Mouse (Mus musculus) CH12.LX (cell line): ENCODE measurements at regions not wholly inside any gene's neighbourhood (a gene's known extent, or its start where the extent isn't known, plus 50 kb on each side); places are given as distances from the start of the nearest gene placed in this dataset.

Source experiments
- DNase-seq: peaks from one replicate; pipeline ENCODE4 v3.0.0-alpha.2; 2013; ENCODE audit errors: extremely low read depth
- H3K27ac ChIP-seq: 2 replicates; pipeline ENCODE4 v1.5.1; 2012; ENCODE audit warnings: low read depth, mild to moderate bottlenecking, control low read depth, moderate library complexity; ENCODE audit not compliant: insufficient read depth
- H3K27me3 ChIP-seq: replicated peaks from 2 replicates; pipeline ENCODE3; 2012; ENCODE audit warnings: inconsistent platforms
- H3K36me3 ChIP-seq, 2 experiments: replicated peaks in 1 of 2; 2 replicates each; pipeline versions ENCODE3 to v1.6.1; 2012; ENCODE audit warnings: inconsistent platforms in 1 of 2, low read length in 1 of 2, mild to moderate bottlenecking in 1 of 2, mixed read lengths in 1 of 2, moderate library complexity in 1 of 2; ENCODE audit not compliant: control insufficient read depth in 1 of 2, insufficient read depth in 1 of 2
- H3K4me1 ChIP-seq, 2 experiments: 2 replicates each; pipeline ENCODE4 v1.6.1; 2012; ENCODE audit warnings: inconsistent platforms in 1 of 2, moderate library complexity in 1 of 2; ENCODE audit not compliant: insufficient read depth in 2 of 2, control insufficient read depth in 1 of 2
- H3K4me2 ChIP-seq: 2 replicates; pipeline ENCODE4 v1.6.1; 2012; ENCODE audit warnings: low read depth, mild to moderate bottlenecking, control low read depth; ENCODE audit not compliant: poor library complexity, insufficient read depth, severe bottlenecking
- H3K4me3 ChIP-seq, 3 experiments: fragments of 150-350 bp in 1 of 3; sonication (generic) in 1 of 3; replicated peaks in 1 of 3; 2 replicates each; pipeline versions ENCODE3 to v1.5.1; 2011 to 2012; ENCODE audit warnings: low read depth in 2 of 3, low read length in 2 of 3, mild to moderate bottlenecking in 2 of 3, moderate library complexity in 2 of 3, control low read depth in 1 of 3, improper control_type of control experiment in 1 of 3, inconsistent platforms in 1 of 3, mixed read lengths in 1 of 3; ENCODE audit not compliant: poor library complexity in 1 of 3
- H3K79me2 ChIP-seq: replicated peaks from 2 replicates; pipeline ENCODE4 v1.6.1; 2012; ENCODE audit warnings: mild to moderate bottlenecking, moderate library complexity; ENCODE audit not compliant: control insufficient read depth, poor library complexity, insufficient read depth, severe bottlenecking; ENCODE audit errors: extremely low read depth
- H3K9ac ChIP-seq: 2 replicates; pipeline ENCODE4 v1.6.1; 2012; ENCODE audit warnings: low read depth, mild to moderate bottlenecking, control low read depth, moderate library complexity; ENCODE audit not compliant: insufficient read depth
- H3K9me3 ChIP-seq: replicated peaks from 2 replicates; pipeline ENCODE3; 2012; ENCODE audit warnings: low read length, inconsistent platforms, mixed read lengths
- CHD2 ChIP-seq: IDR thresholded peaks from 2 replicates; pipeline ENCODE4 v1.6.1; 2011; ENCODE audit warnings: low read length, improper control_type of control experiment
- E2F4 ChIP-seq: IDR thresholded peaks from 2 replicates; pipeline ENCODE4 v1.6.1; 2011; ENCODE audit warnings: low read depth, low read length, improper control_type of control experiment; ENCODE audit not compliant: insufficient replicate concordance
- EP300 ChIP-seq: IDR thresholded peaks from 2 replicates; pipeline ENCODE4 v1.6.1; 2011; ENCODE audit warnings: low read length, improper control_type of control experiment
- GABPA ChIP-seq: IDR thresholded peaks from 2 replicates; pipeline ENCODE4 v1.6.1; 2012; ENCODE audit warnings: low read depth, low read length, improper control_type of control experiment, inconsistent platforms; ENCODE audit not compliant: insufficient replicate concordance
- HCFC1 ChIP-seq: IDR thresholded peaks from 2 replicates; pipeline ENCODE4 v1.6.1; 2012; ENCODE audit warnings: low read depth, mild to moderate bottlenecking, inconsistent platforms, low read length, improper control_type of control experiment
- KAT2A ChIP-seq: IDR thresholded peaks from 2 replicates; pipeline ENCODE4 v1.6.1; 2012; ENCODE audit warnings: low read length, improper control_type of control experiment, inconsistent platforms; ENCODE audit not compliant: insufficient replicate concordance
- MEF2A ChIP-seq: IDR thresholded peaks from 2 replicates; pipeline ENCODE4 v1.6.1; 2014; ENCODE audit warnings: low read depth, mild to moderate bottlenecking, inconsistent platforms, low read length, improper control_type of control experiment, borderline replicate concordance
- NRF1 ChIP-seq: IDR thresholded peaks from 2 replicates; pipeline ENCODE4 v1.6.1; 2014; ENCODE audit warnings: low read depth, mild to moderate bottlenecking, inconsistent platforms, low read length, improper control_type of control experiment, moderate library complexity
- POLR2A ChIP-seq: IDR thresholded peaks from 2 replicates; pipeline ENCODE4 v1.6.1; 2011; ENCODE audit warnings: low read depth, mild to moderate bottlenecking, improper control_type of control experiment, low read length
- POLR2AphosphoS2 ChIP-seq: IDR thresholded peaks from 2 replicates; pipeline ENCODE4 v1.6.1; 2011; ENCODE audit warnings: low read depth, low read length, improper control_type of control experiment
- RAD21 ChIP-seq: IDR thresholded peaks from 2 replicates; pipeline ENCODE4 v1.6.1; 2011; ENCODE audit warnings: low read depth, mild to moderate bottlenecking, low read length, improper control_type of control experiment, moderate library complexity
- SMC3 ChIP-seq: IDR thresholded peaks from 2 replicates; pipeline ENCODE4 v1.6.1; 2011; ENCODE audit warnings: low read depth, low read length, improper control_type of control experiment
- TBP ChIP-seq: conservative IDR thresholded peaks from 2 replicates; pipeline ENCODE4 v1.6.1; 2011; ENCODE audit warnings: low read depth, low read length, improper control_type of control experiment
- TCF12 ChIP-seq: IDR thresholded peaks from 2 replicates; pipeline ENCODE4 v1.6.1; 2014; ENCODE audit warnings: low read depth, mild to moderate bottlenecking, inconsistent platforms, low read length, improper control_type of control experiment
- USF1 ChIP-seq: IDR thresholded peaks from 2 replicates; pipeline ENCODE4 v1.6.1; 2014; ENCODE audit warnings: low read depth, mild to moderate bottlenecking, inconsistent platforms, low read length, improper control_type of control experiment
- ZC3H11A ChIP-seq: IDR thresholded peaks from 2 replicates; pipeline ENCODE4 v1.6.1; 2012; ENCODE audit warnings: low read depth, mild to moderate bottlenecking, inconsistent platforms, low read length, improper control_type of control experiment
- ZMIZ1 ChIP-seq: IDR thresholded peaks from 2 replicates; pipeline ENCODE4 v1.6.1; 2012; ENCODE audit warnings: low read depth, mild to moderate bottlenecking, inconsistent platforms, low read length, improper control_type of control experiment
- ZNF384 ChIP-seq: IDR thresholded peaks from 2 replicates; pipeline ENCODE4 v1.6.1; 2012; ENCODE audit warnings: low read depth, low read length, improper control_type of control experiment, inconsistent platforms
- dilution Hi-C: fragments of 300-500 bp; cut with MboI; formaldehyde crosslinking; loops from 2 replicates; pipeline ENCODE4 v1.14.3; 2020; ENCODE audit warnings: low sequenced_read_pairs; ENCODE audit not compliant: extremely low pct_unique_long_range_greater_than_20kb, extremely low pct_ligation_motif_present
- in situ Hi-C: fragments of 300-500 bp; cut with MboI; formaldehyde crosslinking; loops from 3 replicates; pipeline ENCODE4 v1.14.3; 2019; ENCODE audit warnings: low sequenced_read_pairs, low pct_ligation_motif_present, low pct_unique_long_range_greater_than_20kb, mixed read lengths

GRCm38 (mm10) chr6:141134176-141134575 is 114.9 kb upstream of the Pde3a start:
- no peak overlapping the region for H3K9ac ChIP-seq
- no peak overlapping the region for H3K4me3 ChIP-seq
- in situ Hi-C loops = no loop called here
- no peak for DNase-seq
- dilution Hi-C loops = no loop called here
- H3K9me3 ChIP-seq = no peaks in the 10 kb centered on the region
- no peaks in the 10 kb centered on the region for H3K27me3 ChIP-seq
- no peak overlapping the region for H3K4me2 ChIP-seq
- H3K4me1 ChIP-seq = no peaks in the 10 kb centered on the region; a peak in 1 of 4 replicates
- no peak for TF ChIP-seq TCF12
- TF ChIP-seq CHD2 = no peak
- no peak for TF ChIP-seq SMC3
- TF ChIP-seq POLR2AphosphoS2 = no peak
- TF ChIP-seq NRF1 = no peak
- no peak for TF ChIP-seq TBP
- no peak for TF ChIP-seq E2F4
- no peaks in the 10 kb centered on the region for H3K36me3 ChIP-seq
- no peaks in the 10 kb centered on the region for H3K79me2 ChIP-seq
- no peak overlapping the region for H3K27ac ChIP-seq

DNA sequence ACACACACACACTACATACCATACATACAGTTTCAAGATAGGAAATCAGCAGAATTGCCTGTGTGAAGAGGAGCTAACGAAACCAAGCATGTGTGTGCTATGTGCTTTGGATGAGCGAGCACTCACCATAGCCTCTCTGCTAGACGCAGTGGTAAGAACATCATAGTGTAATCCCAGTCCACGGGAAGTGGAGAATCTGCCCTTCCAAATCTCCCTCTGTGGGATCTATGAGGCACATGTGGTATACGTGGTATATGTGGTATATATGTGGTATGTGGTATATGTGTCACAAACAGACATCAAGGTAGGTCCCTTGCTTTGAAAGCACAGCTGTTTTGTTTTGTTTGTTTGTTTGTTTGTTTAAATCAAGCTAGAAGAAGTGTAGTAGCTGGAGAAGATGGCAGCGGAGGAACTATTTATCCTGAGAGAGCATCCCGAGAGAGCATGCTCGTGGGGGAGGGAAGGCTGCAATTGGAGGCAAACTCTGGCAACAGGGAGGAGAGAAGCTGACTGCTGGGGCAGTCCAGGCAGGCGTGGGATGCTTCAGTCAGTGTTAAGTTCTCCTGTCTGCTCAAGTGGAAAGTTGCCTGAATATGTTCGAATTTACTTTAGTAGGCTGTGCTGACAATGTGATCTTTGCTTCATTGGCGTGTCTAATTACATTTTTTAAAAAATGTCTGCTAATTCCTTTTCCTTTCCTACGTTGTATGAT is 112.2 kb upstream of the Pde3a start:
- Histone ChIP-seq H3K9me3 (no peaks in the 10 kb centered on the region), H3K36me3 (no peaks in the 10 kb centered on the region), H3K4me3 (no peak overlapping the region), H3K79me2 (no peaks in the 10 kb centered on the region), H3K9ac (no peak overlapping the region), H3K4me1 (no peaks in the 10 kb centered on the region; a peak in 1 of 4 replicates), H3K27ac (no peak overlapping the region), H3K27me3 (no peaks in the 10 kb centered on the region), H3K4me2 (no peak overlapping the region)
- TF ChIP-seq MEF2A (no peak), HCFC1 (no peak), ZNF384 (no peak), GABPA (no peak), POLR2A (no peak), RAD21 (no peak), KAT2A (no peak), USF1 (no peak), TBP (no peak)
- no peak for DNase-seq
- in situ Hi-C loops (no loop called here), dilution Hi-C loops (no loop called here)

- Histone ChIP-seq H3K4me2 (no peak overlapping the region), H3K9me3 (no peaks in the 10 kb centered on the region), H3K36me3 (no peaks in the 10 kb centered on the region), H3K9ac (no peak overlapping the region), H3K79me2 (no peaks in the 10 kb centered on the region), H3K27me3 (no peaks in the 10 kb centered on the region), H3K4me3 (no peak overlapping the region), H3K27ac (no peak overlapping the region), H3K4me1 (no peaks in the 10 kb centered on the region; a peak in 1 of 4 replicates)
- in situ Hi-C loops (no loop called here), dilution Hi-C loops (no loop called here)
- no peak for TF ChIP-seq TCF12
- no peak for TF ChIP-seq ZMIZ1
- no peak for TF ChIP-seq EP300
- no peak for TF ChIP-seq ZC3H11A
- no peak for TF ChIP-seq ZNF384
- no peak for TF ChIP-seq GABPA
- DNase-seq = no peak
These were observed 108.1 kb upstream of the Pde3a start for GRCm38 (mm10) chr6:141141016-141141415.
